Mouse (Mus musculus): ENCODE measurements around the gene Aqp7.

- TF ChIP-seq POLR2A (IDR thresholded peaks at IDR 0.05; ENCODE audit: low read depth, low read length) (no peak), EP300 (IDR thresholded peaks at IDR 0.05; ENCODE audit: low read length) (no peak), MAX (IDR thresholded peaks at IDR 0.05; ENCODE audit: low read length) (no peak), CTCF (conservative IDR thresholded peaks at IDR 0.05 in 1 of 2, IDR thresholded peaks at IDR 0.05 in 1 of 2; ENCODE audit: low read depth in 2 of 2, low read length in 2 of 2) (no peak), MAZ (IDR thresholded peaks at IDR 0.05; ENCODE audit: low read depth, low read length) (no peak), MAFK (IDR thresholded peaks at IDR 0.05; ENCODE audit: insufficient replicate concordance, low read length) (no peak), JUND (conservative IDR thresholded peaks at IDR 0.05; ENCODE audit: low read depth, low read length) (no peak), ZC3H11A (IDR thresholded peaks at IDR 0.05; ENCODE audit: low read depth, low read length) (no peak), ZNF384 (IDR thresholded peaks at IDR 0.05; ENCODE audit: low read depth, low read length) (no peak), UBTF (IDR thresholded peaks at IDR 0.05; ENCODE audit: low read depth, low read length) (no peak), HCFC1 (IDR thresholded peaks at IDR 0.05; ENCODE audit: low read depth, low read length) (no peak), SMC3 (IDR thresholded peaks at IDR 0.05; ENCODE audit: low read depth, low read length) (no peak), ETS1 (conservative IDR thresholded peaks at IDR 0.05; ENCODE audit: low read depth, low read length) (no peak)
Observed at GRCm38 (mm10) chr4:41094361-41094760, 46.4 kb upstream of the Aqp7 start.

Measured in CH12.LX (cell line).